Mouse (Mus musculus): ENCODE results near the gene Cenpo. TPM values are rescaled to one million over a fixed set of nuclear protein-coding genes. Genes with fewer than 3 reads are reported as not detected.

Cenpo gene
- polyA plus RNA-seq, 1 experiment: 36.5 TPM

DNA sequence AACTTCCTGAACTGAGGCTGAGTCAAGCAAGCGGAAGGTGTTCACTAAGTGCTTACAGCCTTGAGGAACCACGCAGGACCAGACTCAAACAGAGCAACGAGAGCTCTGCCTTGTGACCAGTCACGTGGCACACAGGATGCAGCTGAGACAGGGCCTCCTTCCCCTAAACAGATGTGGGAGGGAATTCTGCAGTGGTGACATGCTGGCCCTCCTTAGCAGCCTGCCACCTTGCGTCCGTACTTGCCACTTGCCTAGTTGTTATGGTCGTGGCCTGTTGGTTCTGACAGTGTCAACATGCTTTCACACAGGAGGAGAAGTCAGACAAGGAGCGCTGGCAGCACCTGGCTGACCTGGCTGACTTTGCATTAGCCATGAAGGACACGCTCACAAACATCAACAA is 22.9 kb downstream of the Cenpo start:
- Histone ChIP-seq H3K27ac (ENCODE audit: control insufficient read depth, insufficient read depth, low read depth, low read length) (no peak overlapping the region), H3K27me3 (ENCODE audit: control insufficient read depth, insufficient read depth, low read length) (no peaks in the 10 kb centered on the region), H3K36me3 (ENCODE audit: control insufficient read depth, insufficient read depth, low read length) (peaks cover 2% of the 10 kb centered on the region), H3K4me3 (ENCODE audit: control insufficient read depth, low read depth, low read length) (no peak overlapping the region), H3K4me1 (ENCODE audit: control insufficient read depth, insufficient read depth, low read length) (no peaks in the 10 kb centered on the region)
- no peak for TF ChIP-seq CTCF (IDR thresholded peaks at IDR 0.05; ENCODE audit: control insufficient read depth, insufficient read depth, insufficient replicate concordance, low read depth, low read length)
- no peak for TF ChIP-seq POLR2A (IDR thresholded peaks at IDR 0.05; ENCODE audit: control insufficient read depth, low read depth, low read length)

DNA sequence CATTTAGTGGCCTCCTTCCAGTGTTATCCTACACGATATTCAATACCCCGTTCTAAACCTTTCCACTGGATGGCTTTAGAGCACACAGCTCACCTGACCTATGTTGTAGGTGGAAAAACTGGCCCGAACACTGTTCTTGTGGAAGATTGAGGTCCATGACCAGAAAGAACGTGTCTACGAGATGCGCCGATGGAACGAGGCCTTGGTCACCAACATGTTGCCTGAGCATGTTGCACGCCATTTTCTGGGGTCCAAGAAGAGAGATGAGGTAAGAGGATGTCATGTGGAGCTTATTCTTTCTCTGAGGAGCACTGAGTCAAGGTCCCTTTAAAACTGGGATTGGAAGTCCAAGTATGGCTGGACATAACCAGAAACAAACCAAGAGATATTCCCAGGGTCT is 24.9 kb downstream of the Cenpo start:
- Histone ChIP-seq H3K36me3 (ENCODE audit: control insufficient read depth, insufficient read depth, low read length) (no peaks in the 10 kb centered on the region; the same call in 1 of the 2 replicates), H3K27ac (ENCODE audit: control insufficient read depth, insufficient read depth, low read depth, low read length) (no peak overlapping the region), H3K27me3 (ENCODE audit: control insufficient read depth, insufficient read depth, low read length) (no peaks in the 10 kb centered on the region), H3K4me3 (ENCODE audit: control insufficient read depth, low read depth, low read length) (no peak overlapping the region), H3K4me1 (ENCODE audit: control insufficient read depth, insufficient read depth, low read length) (no peaks in the 10 kb centered on the region)
- TF ChIP-seq POLR2A (IDR thresholded peaks at IDR 0.05; ENCODE audit: control insufficient read depth, low read depth, low read length): no peak
- TF ChIP-seq CTCF (IDR thresholded peaks at IDR 0.05; ENCODE audit: control insufficient read depth, insufficient read depth, insufficient replicate concordance, low read depth, low read length): no peak

DNA sequence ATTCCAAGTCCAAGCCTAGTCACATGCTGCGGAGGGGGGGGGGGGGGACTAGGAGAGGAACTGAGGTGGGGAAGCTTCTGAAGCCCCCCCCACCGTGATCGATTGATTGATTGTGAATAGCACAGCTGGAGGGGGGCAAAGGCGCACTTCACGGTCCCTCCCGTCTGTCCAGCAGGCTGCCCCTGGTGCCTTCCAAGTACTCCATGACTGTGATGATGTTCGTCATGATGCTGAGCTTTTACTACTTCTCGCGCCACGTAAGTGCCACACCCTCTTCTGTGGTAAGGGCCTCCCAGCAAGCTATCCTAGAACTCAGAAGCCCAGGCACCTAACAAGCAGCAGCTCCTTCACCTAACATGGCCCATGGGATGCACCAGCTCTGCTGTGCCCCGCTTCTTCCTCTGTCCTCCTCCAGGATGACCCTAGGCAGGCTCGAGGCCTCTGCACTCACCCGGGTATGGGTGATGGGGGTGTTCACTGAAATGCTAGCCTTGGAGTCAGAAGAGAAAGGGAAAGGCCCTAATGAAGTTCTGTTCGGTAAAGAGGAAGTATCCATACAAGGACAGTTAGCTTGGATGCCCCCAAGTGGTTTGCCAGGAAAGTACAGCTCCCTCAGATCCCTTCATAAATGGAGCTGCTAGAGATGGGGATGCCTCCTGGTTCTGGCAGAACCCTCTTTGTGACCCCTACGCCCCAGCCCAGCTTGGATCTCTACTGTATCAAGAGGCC is 25.5 kb downstream of the Cenpo start:
- Histone ChIP-seq H3K27me3 (ENCODE audit: control insufficient read depth, insufficient read depth, low read length) (no peaks in the 10 kb centered on the region), H3K27ac (ENCODE audit: control insufficient read depth, insufficient read depth, low read depth, low read length) (no peak overlapping the region), H3K4me3 (ENCODE audit: control insufficient read depth, low read depth, low read length) (no peak overlapping the region), H3K36me3 (ENCODE audit: control insufficient read depth, insufficient read depth, low read length) (no peaks in the 10 kb centered on the region; the same call in 1 of the 2 replicates), H3K4me1 (ENCODE audit: control insufficient read depth, insufficient read depth, low read length) (no peaks in the 10 kb centered on the region)
- TF ChIP-seq POLR2A (IDR thresholded peaks at IDR 0.05; ENCODE audit: control insufficient read depth, low read depth, low read length): no peak
- TF ChIP-seq CTCF (IDR thresholded peaks at IDR 0.05; ENCODE audit: control insufficient read depth, insufficient read depth, insufficient replicate concordance, low read depth, low read length): 0 out of 2 replicates have a peak, but pooled peaks have one; percentile 5

DNA sequence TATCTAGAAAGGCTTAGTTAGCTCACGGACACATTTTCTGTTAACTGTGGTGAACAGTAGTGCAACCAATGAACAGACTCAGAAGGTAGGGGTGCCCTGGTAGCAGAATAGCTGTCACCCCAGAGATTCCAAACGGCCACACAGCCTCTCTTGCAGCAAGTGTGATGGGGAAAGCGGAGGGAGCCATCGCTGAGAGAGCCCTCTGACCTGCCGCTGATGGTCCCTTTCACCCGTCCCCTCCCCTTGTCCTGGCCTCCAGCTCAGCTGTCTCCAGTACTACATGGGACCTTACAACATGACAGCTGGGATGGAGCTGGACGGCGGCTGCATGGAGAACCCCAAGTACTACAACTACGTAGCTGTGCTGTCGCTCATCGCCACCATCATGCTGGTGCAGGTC is 28.0 kb downstream of the Cenpo start:
- Histone ChIP-seq H3K4me1 (ENCODE audit: control insufficient read depth, insufficient read depth, low read length) (no peaks in the 10 kb centered on the region), H3K27ac (ENCODE audit: control insufficient read depth, insufficient read depth, low read depth, low read length) (no peak overlapping the region), H3K27me3 (ENCODE audit: control insufficient read depth, insufficient read depth, low read length) (no peaks in the 10 kb centered on the region), H3K4me3 (ENCODE audit: control insufficient read depth, low read depth, low read length) (no peak overlapping the region), H3K36me3 (ENCODE audit: control insufficient read depth, insufficient read depth, low read length) (no peaks in the 10 kb centered on the region; the same call in 1 of the 2 replicates)
- no peak for TF ChIP-seq POLR2A (IDR thresholded peaks at IDR 0.05; ENCODE audit: control insufficient read depth, low read depth, low read length)
- no peak for TF ChIP-seq CTCF (IDR thresholded peaks at IDR 0.05; ENCODE audit: control insufficient read depth, insufficient read depth, insufficient replicate concordance, low read depth, low read length)

DNA sequence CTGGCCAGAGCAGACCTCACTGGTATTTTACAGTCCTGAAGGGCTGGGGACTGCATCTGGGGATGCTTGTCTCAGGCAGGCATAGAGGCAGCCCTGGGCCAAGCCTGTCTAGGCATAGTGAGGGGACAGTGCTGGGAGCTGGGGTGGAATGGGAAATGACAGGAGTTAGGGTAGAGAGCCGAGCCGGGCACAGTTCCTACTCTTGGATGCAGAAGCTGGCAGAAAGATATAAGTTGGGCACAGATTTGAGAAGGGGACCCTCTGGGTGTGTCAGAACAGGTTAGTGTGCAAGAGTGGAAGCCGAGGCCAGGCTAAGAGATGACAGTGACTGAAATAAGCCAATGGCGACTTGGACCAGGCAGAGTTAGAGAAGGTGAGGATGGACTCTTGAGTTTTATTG is 31.9 kb downstream of the Cenpo start:
- H3K4me1 ChIP-seq (ENCODE audit: control insufficient read depth, insufficient read depth, low read length): no peaks in the 10 kb centered on the region
- no peaks in the 10 kb centered on the region for H3K36me3 ChIP-seq (ENCODE audit: control insufficient read depth, insufficient read depth, low read length)
- H3K27ac ChIP-seq (ENCODE audit: control insufficient read depth, insufficient read depth, low read depth, low read length): no peak overlapping the region
- H3K27me3 ChIP-seq (ENCODE audit: control insufficient read depth, insufficient read depth, low read length): no peaks in the 10 kb centered on the region
- H3K4me3 ChIP-seq (ENCODE audit: control insufficient read depth, low read depth, low read length): no peak overlapping the region
- TF ChIP-seq CTCF (IDR thresholded peaks at IDR 0.05; ENCODE audit: control insufficient read depth, insufficient read depth, insufficient replicate concordance, low read depth, low read length): no peak
- TF ChIP-seq POLR2A (IDR thresholded peaks at IDR 0.05; ENCODE audit: control insufficient read depth, low read depth, low read length): no peak

DNA sequence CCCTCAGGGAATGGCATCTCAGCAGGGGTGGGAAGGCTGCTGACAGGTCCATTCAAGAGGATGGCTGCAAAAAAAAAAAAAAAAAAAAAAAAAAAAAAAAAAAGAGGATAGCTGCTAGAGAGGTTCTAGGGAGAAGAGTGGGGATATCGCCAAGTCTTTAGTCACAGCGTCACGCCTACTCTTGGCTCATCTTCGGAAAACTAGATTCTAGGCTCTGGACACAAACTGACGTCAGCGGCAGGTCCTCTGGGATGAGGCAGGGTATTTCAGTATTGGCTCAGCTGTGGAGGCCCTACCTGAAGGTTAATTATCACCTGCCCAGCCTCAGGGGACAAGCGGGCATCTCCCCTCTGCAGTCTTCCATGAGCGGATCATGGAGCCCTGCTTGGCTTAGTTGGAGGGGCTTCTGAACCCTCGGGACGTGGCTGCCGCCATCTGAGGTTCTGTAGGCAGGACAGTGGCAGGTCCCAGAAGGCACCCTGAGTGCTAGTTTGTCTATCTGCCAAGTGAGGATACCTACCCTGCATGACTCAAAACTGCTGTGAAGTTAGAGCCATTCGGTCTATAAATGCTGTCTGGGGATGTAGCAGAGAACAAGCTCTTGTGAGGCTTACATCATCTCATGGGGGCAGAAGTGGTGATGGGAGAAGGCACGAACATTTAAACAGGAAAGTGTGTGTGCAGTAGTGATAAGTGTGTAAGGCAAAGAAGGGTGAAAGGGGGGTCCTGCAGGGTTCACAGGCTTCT is 32.5 kb downstream of the Cenpo start:
- H3K27me3 ChIP-seq (ENCODE audit: control insufficient read depth, insufficient read depth, low read length): no peaks in the 10 kb centered on the region
- no peaks in the 10 kb centered on the region for H3K36me3 ChIP-seq (ENCODE audit: control insufficient read depth, insufficient read depth, low read length)
- no peak overlapping the region for H3K4me3 ChIP-seq (ENCODE audit: control insufficient read depth, low read depth, low read length)
- H3K27ac ChIP-seq (ENCODE audit: control insufficient read depth, insufficient read depth, low read depth, low read length): no peak overlapping the region
- TF ChIP-seq POLR2A (IDR thresholded peaks at IDR 0.05; ENCODE audit: control insufficient read depth, low read depth, low read length): no peak
- no peak for TF ChIP-seq CTCF (IDR thresholded peaks at IDR 0.05; ENCODE audit: control insufficient read depth, insufficient read depth, insufficient replicate concordance, low read depth, low read length)
- no peaks in the 10 kb centered on the region for H3K4me1 ChIP-seq (ENCODE audit: control insufficient read depth, insufficient read depth, low read length)

DNA sequence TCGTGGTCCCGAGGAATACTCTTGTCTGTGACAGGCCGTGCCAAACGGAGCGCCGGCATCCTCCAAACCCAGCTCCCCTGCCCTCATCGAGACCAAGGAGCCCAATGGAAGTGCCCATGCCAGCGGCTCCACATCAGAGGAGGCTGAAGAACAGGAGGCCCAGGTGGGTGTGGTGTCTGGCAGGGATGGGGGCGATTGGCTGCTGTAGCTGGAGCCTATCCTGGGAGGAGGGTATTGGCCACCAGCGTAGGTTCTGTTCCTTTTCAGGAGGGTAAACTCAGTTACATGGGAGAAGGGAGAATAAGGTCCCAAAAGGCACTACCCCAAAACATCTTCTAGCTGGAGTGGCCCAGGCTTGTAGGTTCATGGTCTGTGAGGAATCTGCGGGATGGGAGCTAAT is 34.8 kb downstream of the Cenpo start:
- TF ChIP-seq CTCF (IDR thresholded peaks at IDR 0.05; ENCODE audit: control insufficient read depth, insufficient read depth, insufficient replicate concordance, low read depth, low read length) (no peak), POLR2A (IDR thresholded peaks at IDR 0.05; ENCODE audit: control insufficient read depth, low read depth, low read length) (no peak)
- Histone ChIP-seq H3K4me1 (ENCODE audit: control insufficient read depth, insufficient read depth, low read length) (no peaks in the 10 kb centered on the region), H3K27ac (ENCODE audit: control insufficient read depth, insufficient read depth, low read depth, low read length) (no peak overlapping the region), H3K27me3 (ENCODE audit: control insufficient read depth, insufficient read depth, low read length) (no peaks in the 10 kb centered on the region), H3K36me3 (ENCODE audit: control insufficient read depth, insufficient read depth, low read length) (no peaks in the 10 kb centered on the region), H3K4me3 (ENCODE audit: control insufficient read depth, low read depth, low read length) (no peak overlapping the region)

All from testis, adult 2 months (tissue).